Mouse (Mus musculus): ENCODE measurements at regions not wholly inside any gene's neighbourhood (a gene's known extent, or its start where the extent isn't known, plus 50 kb on each side); places are given as distances from the start of the nearest gene placed in this dataset.
A peak's percentile ranks its signal among the peaks of the same experiment; 100 is the strongest.
"Not testable (repeated sequence)": the region's sequence is repeated elsewhere in the genome, so short reads cannot be mapped to it uniquely, and the experiment has no call there.

DNA sequence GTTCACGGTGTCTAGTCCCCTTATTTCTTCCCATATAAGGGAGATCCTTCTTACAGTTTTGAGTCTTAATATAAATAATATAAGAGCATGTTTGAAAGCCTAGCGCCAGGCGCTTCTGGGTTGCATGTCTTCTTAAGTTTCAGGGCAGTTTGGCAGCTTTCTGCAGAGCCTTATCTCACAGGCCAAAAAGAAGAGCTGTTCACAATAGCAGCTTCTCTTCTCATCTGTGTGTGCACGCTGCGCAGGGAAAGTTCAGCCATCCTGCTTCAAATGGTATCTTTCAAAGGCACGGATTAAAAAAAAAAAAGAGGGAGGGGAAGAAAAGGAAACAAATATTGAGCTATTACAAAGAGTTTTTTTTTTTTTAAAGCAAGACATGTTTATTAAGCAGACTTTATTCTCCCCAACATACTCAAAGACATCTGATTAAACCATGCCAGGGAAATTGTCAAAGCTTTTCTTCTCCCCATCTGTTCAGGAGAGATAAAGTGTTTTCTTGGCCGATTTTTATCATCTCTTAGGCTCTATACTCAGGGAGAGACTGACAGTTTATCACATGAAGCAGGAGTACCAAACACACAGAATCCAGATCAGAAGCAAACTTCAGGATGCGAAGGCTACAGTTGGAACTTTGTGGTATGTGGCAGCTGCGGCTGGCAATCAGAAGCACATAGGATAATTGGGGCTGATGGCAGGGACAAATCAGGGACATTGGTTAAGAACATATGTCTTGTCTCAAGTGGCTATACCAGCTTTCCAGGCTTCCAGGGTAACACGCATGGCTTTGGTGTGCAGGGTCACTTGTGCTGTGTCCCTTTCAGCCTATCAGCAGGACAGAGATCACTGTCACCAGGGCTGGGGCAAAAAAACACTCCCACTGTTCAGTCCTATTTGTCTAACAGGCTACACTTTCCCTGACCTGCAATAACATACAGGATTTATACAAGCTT lies 206.9 kb upstream of the Pfkp start:
- no peak for DNase-seq (ENCODE audit: low read depth, low spot score)

DNA sequence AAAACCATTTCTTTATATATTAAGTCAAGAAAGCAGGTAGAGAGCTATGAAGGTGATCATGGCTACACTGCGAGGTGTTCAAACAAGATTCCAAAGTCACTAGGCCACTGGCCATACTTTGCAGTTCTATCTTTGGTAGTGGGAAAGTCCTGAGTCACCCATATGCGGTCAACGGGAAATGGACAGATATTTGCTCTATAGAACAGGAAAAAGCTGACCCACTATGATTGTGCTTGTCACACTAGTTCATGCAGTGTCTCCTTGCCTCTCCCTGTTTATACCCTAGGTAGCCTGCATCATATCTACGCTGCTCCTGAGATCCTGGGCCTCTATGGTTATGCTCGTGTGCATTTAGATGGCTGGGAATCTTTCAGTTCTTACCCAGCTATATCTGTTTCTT lies 188.9 kb upstream of the Pfkp start:
- DNase-seq (ENCODE audit: low read depth, low spot score), result no peak

DNA sequence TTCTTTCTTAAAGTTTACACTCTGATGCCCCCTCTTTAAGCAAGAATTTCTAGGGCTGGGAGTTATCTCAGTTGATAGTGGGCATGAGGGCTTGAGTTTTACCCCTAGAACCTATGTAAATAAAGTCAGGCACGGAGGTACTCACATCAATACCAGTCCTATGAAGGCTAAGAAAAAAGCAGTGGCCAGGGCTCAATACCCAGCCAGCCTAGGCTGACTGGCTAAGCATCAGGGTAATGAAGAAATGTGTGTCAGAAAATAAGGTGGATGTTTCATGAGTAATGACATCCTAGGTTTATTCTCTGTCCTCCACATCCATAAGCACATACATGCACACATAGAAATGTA lies 188.5 kb upstream of the Pfkp start:
- no peak for DNase-seq (ENCODE audit: low read depth, low spot score)

GRCm38 (mm10) chr13:6836351-6837074 lies 187.9 kb upstream of the Pfkp start:
- DNase-seq (ENCODE audit: low read depth, low spot score), result peak; percentile 29

GRCm38 (mm10) chr13:6829882-6830281 lies 181.3 kb upstream of the Pfkp start:
- DNase-seq (ENCODE audit: low read depth, low spot score), result no peak

DNA sequence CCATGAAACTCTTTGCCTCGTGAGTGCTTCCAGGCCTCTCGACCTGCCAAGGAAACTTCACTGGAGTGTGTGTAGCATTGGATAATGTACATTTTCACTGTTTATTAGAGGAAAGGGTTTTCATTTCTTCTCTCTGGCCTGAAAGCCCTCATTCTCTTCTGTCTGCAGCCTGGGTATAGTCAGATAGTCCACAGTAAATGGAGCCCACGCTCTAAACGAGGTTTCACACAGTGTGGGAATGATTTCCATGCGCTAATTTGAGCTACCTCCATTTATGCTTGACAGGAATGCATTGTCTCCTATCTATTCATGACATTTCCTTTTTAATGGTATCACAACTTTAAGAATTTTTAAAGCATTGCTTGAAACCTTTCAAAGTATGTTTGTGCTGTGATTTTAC lies 180.8 kb upstream of the Pfkp start:
- DNase-seq (ENCODE audit: low read depth, low spot score), result no peak

GRCm38 (mm10) chr13:6828601-6829330 lies 180.2 kb upstream of the Pfkp start:
- not testable (repeated sequence) for DNase-seq (ENCODE audit: low read depth, low spot score)

GRCm38 (mm10) chr13:6802243-6803157 lies 153.9 kb upstream of the Pfkp start:
- no peak for DNase-seq (ENCODE audit: low read depth, low spot score)

- DNase-seq (ENCODE audit: low read depth, low spot score), result no peak
These were observed 119.5 kb upstream of the Pfkp start for GRCm38 (mm10) chr13:6767936-6768588.

GRCm38 (mm10) chr13:6757151-6757550 lies 108.6 kb upstream of the Pfkp start:
- no peak for DNase-seq (ENCODE audit: low read depth, low spot score)

GRCm38 (mm10) chr13:6751599-6751998 lies 103.0 kb upstream of the Pfkp start:
- DNase-seq (ENCODE audit: low read depth, low spot score), result no peak

DNA sequence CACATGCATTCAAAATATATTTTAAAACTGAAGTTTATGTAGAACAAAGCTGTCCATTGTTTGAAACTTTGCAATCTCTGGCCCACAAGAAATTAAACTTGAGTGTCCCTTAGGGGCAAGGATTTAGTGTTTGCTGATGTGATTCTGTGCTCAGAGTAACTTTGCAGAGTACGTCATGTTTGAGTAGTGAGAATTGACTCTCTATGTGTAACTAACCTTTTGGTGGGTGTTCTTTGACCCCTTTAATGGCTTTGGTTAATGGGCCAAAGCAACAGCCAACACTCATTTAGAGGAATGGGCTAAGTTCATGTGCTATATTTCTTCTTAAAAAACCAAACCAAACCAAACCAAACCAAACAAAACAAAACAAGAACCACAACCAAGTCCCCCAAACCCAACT lies 102.6 kb upstream of the Pfkp start:
- DNase-seq (ENCODE audit: low read depth, low spot score), result no peak

DNA sequence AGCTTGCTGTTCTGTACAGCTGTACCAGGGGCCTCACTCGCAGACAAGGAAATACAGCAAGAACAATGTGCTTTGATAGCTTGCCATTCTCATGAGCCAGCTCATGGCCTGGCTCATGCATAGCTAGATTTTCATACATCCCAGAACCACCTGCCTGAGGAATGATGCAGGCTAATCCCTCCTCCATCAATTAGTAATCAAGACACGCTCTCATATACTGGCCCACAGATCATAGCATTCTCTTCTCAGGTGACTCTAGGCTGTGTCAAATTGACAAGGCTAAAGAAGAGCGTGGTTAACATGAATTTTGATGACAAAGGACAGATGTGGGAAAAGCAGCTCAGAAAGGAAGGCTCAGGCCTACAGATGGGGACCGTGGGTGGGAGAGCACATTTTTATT lies 93.3 kb upstream of the Pfkp start:
- DNase-seq (ENCODE audit: low read depth, low spot score), result no peak

DNA sequence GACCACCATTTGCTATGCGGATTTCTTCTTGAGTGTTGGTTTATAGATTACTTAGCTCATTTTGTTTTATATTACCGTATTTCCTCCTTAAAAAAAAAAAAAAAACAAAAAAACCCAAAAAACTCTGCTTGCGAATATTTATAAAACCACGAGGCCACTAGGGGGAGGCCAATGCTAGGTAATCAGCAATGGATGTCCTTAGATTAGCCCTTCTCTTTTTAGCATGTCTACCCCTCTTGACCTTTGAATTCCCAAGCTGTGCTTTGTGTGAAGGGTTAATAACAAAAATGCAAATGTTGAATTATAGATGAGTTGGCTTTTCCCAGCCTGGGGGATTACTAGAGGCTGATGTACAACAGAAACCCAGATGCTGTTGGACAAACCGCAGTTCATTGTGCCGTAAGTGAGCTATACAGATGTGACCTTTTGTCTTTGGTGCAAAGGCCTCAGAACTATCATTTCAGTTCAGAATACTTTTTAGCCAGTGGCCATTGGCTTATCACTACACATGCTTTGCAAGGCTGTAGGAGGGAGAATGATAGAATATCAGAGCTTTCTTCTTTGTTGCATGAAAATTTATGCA lies 88.5 kb upstream of the Pfkp start:
- no peak for DNase-seq (ENCODE audit: low read depth, low spot score)

Measured in WW6 (cell line).